Mouse (Mus musculus): ENCODE measurements at regions not wholly inside any gene's neighbourhood (a gene's known extent, or its start where the extent isn't known, plus 50 kb on each side); places are given as distances from the start of the nearest gene placed in this dataset.
A peak's percentile ranks its signal among the peaks of the same experiment; 100 is the strongest.

GRCm38 (mm10) chr16:78247189-78247588 lies 54.1 kb upstream of the Cxadr start:
- DNase-seq, result no peak

GRCm38 (mm10) chr16:78242678-78243077 lies 58.6 kb upstream of the Cxadr start:
- DNase-seq, result no peak

GRCm38 (mm10) chr16:78240152-78240551 lies 61.1 kb upstream of the Cxadr start:
- no peak for DNase-seq

GRCm38 (mm10) chr16:78238052-78238701 lies 63.1 kb upstream of the Cxadr start:
- DNase-seq, result no peak

GRCm38 (mm10) chr16:78237641-78238051 lies 63.6 kb upstream of the Cxadr start:
- DNase-seq, result no peak

- DNase-seq, result peak in 1 of 2 experiments; percentile 34
Observed at GRCm38 (mm10) chr16:78236746-78237640, 64.3 kb upstream of the Cxadr start.

- no peak for DNase-seq
Observed at GRCm38 (mm10) chr16:78232205-78232604, 69.1 kb upstream of the Cxadr start.

GRCm38 (mm10) chr16:78229013-78229412 lies 72.3 kb upstream of the Cxadr start:
- no peak for DNase-seq

- no peak for DNase-seq
Observed at GRCm38 (mm10) chr16:78222377-78222776, 78.9 kb upstream of the Cxadr start.

- no peak for DNase-seq
Observed at GRCm38 (mm10) chr16:78221781-78222180, 79.5 kb upstream of the Cxadr start.

GRCm38 (mm10) chr16:78217633-78218032 lies 83.7 kb upstream of the Cxadr start:
- DNase-seq, result peak; percentile 23 to 34

GRCm38 (mm10) chr16:78216752-78217351 lies 84.4 kb upstream of the Cxadr start:
- DNase-seq, result no peak

- no peak for DNase-seq
Observed at GRCm38 (mm10) chr16:78211687-78212086, 89.6 kb upstream of the Cxadr start.

GRCm38 (mm10) chr16:78208321-78208720 lies 93.0 kb upstream of the Cxadr start:
- no peak for DNase-seq

- no peak for DNase-seq
Observed at GRCm38 (mm10) chr16:78204332-78204731, 97.0 kb upstream of the Cxadr start.

GRCm38 (mm10) chr16:78200044-78200830 lies 101.1 kb upstream of the Cxadr start:
- no peak for DNase-seq

GRCm38 (mm10) chr16:78199252-78199651 lies 102.0 kb upstream of the Cxadr start:
- no peak for DNase-seq

- DNase-seq, result peak; percentile 72 to 73
Observed at GRCm38 (mm10) chr16:78198642-78199121, 102.6 kb upstream of the Cxadr start.

- peak; percentile 77 to 81 for DNase-seq
Observed at GRCm38 (mm10) chr16:78197252-78197896, 103.9 kb upstream of the Cxadr start.

GRCm38 (mm10) chr16:78170627-78171605 lies 130.4 kb upstream of the Cxadr start:
- DNase-seq, result no peak

- DNase-seq, result no peak
Observed at GRCm38 (mm10) chr16:78156876-78157232, 144.4 kb upstream of the Cxadr start.

All from lung, adult 18-20 months (tissue).